Mouse (Mus musculus) lung, postnatal 10 days (tissue): ENCODE data around the gene Ddx10.
A peak's percentile ranks its signal among the peaks of the same experiment; 100 is the strongest.
"Not testable (repeated sequence)": the region's sequence is repeated elsewhere in the genome, so short reads cannot be mapped to it uniquely, and the experiment has no call there.

ENCODE experiments used
- DNase-seq: peaks from one replicate; pipeline ENCODE4 v3.0.0; 2021

Gene Ddx10

DNA sequence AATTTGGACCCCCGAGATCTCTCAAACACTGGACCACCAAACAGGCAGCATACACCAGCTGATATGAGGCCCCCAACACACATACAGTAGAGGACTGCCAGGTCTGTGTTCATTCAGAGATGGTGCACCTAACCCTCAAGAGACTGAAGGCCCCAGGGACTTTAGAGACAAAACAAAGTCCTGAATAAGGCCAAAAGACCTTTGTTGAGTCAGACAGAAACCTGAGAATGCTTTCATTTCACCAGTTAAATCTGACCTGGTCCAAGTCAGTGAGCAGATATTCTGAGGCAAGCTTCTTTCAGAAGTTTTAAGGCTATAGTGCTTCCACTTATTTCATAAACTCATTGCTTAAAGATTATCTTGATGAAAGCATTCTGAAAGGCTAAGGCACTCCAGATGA is 105.4 kb downstream of the Ddx10 start:
- not testable (repeated sequence) for DNase-seq

DNA sequence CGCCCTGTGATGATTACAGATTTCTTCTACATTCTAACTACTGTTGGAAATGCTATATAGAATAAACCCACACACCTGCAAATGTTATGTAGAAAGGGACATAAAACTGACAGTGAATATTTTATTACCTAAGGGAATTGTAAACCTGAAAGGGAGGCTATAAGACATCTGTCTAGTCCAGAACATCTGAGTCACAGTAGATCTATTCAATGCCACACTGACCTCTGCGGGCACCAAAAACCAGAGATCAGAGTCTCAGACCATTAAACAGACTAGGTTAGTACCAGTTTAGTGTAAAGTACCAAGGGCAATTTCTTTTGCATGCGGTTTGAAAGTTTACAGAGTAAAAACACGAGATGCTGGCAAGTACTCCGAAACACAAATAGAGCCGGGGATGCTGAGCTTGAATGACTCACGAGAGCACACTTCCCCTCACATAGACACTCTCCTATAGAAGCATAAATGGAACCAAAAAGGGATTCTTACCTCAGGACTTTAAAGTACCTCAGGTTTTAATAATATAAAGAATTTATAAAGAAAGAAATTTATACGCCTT is 107.2 kb downstream of the Ddx10 start:
- DNase-seq, result no peak

DNA sequence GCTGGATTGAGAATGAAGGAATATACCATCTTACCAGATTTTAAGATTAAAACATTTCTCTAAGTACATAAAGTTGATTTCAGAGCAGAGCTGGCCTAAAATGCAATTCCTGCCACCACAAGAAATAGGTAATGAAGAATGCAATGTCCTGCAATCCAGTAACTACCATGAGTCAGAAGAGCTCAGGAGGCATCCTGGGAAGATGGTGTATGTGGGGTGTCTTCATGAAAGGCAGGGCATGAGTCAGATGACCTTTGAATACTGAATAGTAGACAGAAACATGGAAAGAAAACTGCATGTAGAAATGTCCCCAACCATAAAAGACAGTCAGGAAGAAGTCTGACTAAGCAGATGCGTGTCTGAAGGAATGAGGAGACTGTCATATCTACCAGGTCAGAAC is 115.0 kb downstream of the Ddx10 start:
- no peak for DNase-seq

DNA sequence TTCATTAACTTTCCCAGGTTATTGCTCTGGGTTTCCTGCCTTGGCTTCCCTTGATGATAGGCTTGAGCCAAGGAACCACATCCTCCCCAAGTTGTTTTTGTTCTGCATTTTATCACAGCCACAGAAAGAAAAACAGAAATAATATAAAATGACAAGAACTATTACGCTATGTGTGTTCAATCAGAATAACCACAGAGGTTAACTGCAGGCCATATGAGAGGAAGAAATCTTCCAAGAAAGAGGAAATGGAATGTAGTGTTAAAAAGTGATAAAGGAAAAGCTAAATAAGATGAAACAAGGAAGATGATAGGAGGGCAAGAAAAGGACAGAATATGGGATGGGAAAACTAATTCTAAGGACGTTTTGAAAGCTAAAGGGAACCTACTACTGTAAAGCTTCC is 117.4 kb downstream of the Ddx10 start:
- DNase-seq, result no peak

DNA sequence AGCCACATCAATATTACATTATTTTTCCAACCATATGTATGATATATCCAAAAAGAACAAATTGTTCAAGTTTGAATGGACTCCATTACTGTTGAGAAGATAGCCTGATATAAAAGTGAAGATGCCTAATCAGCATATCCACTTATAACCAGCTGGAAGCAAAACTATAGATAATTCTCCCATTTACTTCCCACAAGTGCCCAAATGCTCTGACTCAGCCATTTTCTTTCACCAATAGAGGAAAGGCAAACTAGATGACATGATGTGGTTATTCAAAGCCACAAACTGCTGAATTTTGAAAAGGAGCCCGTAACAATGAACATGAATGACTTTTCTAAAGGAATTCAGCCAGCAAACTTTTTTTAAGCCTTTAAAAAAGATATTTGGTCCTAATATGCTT is 146.8 kb downstream of the Ddx10 start:
- DNase-seq, result no peak

DNA sequence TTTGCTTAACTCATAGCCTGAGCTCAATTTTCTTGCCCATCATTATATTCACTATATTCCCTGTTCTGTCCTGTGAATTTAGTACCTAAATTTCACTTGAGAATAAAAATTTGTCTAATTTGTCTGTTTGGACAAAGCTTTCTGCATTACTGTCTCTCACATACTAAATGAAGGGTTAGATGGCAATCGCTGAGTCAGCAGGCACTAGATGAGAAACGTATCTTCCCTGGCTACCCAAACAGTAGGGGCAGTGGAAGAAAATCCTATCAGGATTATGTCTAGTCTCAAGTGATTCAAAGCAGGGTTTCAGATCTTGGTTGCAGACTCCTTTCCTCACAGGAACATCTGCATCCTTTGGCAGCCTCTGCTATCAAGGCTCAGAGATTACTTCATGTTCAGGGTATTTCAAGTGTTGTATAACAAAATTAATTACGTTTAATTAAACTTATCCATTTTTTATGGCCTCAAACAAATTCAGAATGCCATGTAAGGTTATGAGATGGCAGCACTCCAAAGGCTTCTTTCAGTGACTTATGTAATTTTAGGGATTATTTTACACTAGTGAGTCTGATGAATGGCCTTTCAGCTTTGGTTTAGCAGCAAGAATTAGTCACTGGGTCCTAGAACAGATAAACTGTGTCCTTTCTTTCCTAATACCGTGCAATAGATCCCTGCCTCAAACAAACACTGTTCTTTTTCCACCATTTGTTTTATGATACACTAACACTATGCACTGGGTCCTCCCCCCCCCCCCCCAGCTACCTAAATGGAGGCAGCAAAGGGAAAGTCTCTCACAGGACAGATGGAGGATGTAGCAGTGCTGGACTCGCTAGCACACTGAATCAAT is 152.3 kb downstream of the Ddx10 start:
- no peak for DNase-seq

DNA sequence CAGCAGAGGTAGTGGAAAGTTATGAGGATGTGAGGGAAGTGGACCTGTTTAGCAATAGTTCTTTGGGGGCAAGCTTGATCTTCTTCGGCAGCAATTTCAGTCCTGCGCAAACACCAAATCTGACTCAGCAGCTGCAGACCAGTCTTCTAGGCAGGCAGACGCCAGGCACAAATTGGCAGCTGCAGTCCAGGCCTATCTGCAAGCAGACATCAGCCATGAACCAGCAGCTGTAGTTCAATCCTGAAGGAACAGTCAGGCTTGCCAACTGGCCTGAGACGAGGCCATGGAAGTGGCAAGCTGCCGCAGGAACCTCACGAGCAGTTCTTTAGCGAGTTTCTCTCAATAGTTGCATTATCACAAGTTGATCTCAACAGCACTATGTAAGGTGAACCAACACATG is 153.3 kb downstream of the Ddx10 start:
- DNase-seq, result peak; percentile 13

DNA sequence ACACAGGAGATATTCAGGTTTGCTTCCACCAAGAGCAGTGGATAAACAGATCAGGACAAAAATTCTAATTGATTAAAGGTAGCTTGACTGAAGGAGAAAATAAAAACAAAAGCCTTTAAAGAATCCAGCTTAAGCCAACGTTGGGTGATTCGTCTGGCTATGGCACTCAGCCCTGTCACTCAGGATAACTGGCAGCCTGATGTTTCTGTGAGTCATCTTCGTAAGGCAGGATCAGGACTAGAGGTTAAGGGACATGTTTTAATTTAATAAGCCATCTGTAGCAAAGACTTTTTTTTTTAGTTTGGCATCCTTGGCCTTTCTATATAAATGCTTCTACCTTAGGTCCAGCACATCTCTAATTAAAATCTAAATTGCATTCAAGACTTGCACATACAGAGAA is 170.2 kb downstream of the Ddx10 start:
- DNase-seq, result no peak

DNA sequence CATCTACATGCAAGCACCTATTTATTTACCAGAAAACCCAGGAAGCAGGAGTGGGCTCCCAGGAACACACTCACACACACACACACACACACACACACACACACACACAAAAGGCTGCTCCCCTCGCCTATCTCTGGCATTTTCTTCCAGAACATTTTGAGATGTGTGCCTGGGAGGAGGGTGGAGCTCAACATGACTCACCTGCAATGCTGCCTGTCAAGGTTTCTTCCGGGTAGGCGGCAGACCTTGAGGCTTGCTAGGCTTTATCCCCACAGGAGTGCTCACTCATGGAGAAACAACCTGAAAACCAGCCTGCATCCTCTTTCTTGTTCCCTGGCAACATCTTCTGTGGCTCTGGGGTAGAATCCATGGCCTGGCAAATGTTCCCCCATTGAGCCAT is 171.9 kb downstream of the Ddx10 start:
- DNase-seq, result no peak

DNA sequence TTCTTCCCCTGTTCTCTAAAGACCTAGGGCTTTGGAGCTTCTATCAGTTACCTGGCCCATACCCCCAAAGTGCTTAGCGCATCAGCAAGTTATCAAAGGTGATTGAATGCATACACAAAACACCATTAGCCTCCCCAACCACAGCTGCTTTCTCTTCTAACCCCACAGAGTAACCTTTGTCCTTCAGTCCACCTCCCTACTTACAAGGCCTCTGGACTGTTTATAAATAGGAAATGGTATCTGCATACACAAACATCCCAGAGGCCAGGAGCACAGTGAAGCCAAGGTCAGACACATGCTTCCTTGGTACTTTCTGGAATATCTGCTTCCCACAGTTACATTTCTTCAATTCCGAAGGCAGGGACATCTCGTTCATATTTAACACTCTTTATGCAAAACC is 173.4 kb downstream of the Ddx10 start:
- no peak for DNase-seq

DNA sequence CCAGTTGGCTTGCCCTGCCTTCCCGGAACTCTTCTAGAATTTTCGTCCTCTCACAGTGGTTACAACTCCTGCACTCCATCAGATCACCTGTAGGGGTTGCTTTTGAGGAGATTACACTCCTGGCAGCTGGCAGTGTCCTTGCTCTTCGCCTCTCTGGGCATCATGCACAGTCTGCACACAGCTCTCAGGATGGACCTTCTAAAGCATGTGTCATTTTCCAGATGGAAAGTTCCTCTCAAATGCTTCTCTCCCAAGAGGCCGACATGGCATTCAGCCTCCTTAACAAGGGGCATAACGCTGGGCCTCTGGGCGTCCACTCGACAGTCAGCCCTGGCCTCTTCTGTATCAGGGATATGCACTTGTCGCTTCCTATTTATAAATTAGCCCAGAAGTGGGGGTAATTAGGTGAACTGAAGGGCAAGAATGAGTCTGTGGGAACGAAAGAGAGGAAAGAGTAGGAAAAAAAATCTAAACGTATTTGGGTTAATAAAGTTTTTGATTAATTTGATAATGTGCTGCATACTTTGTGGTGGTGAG is 174.2 kb downstream of the Ddx10 start:
- DNase-seq, result no peak

DNA sequence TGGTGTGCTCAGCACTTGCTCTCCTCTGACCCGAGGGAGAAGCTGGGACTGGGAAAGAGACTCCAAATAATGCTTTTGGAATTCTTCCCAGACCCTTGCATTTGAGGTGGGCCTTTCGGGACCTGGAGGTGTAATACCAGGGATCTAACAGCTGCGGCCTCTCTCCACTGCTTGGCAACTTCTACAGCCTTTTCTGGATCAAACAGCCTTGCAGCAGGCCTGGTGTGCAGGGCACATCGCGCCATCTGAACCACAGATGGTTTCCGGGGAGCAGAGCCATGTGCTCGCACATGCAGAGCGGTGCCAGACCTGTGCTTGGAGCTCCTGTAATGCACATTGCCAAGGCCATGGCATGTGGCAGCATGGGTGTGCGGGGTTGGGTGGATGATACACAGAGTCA is 175.8 kb downstream of the Ddx10 start:
- no peak for DNase-seq

DNA sequence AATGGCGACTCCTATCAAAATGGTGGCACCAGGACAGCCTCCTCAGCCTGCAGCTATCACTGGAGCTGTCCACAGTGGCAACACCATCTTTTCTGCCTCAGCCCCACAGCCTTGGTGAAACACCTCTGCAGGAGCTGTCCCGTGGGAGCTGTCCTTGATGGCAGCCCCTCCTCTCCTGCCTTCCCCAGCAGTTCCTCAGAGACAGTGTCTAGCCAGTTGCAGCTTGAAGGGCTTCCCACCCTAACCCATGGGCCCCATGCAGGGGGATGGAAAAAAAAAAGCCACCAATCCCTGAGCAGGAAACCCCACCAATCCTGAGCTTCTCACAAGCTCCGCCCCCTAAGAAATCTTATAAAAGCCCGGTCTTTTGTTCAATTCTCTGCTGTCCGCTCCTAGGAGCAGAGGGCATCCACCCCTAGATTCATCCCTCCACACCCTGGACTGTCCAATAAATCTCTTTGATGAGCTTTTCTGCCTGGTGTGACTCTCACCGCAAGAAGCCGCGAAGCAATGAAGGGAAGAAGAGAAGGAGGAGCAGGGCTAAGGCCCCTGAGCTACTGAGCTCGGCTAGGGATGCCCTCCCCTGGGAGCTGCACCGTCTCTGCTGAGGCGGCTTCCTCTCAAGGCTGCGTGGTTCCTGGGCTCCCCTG is 176.9 kb downstream of the Ddx10 start:
- DNase-seq, result no peak

DNA sequence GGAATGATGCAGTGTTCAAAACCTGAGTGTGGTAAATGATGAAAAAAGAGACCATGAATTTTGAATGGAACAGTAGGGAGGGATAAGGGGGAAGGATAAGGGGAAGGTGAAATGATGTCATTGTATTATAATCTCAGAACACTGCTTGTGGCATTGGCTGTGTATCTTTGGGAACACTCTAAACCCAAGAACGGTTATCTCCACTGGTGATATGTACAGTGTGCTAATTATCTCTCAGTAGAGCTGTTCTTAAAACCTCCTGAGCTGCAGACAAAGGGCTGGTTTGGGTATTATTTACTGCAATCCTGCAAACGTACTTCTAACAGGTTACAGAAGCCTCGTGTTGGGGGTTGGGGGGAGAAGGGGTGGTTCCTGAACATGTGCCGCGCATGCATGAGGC is 179.7 kb downstream of the Ddx10 start:
- no peak for DNase-seq

DNA sequence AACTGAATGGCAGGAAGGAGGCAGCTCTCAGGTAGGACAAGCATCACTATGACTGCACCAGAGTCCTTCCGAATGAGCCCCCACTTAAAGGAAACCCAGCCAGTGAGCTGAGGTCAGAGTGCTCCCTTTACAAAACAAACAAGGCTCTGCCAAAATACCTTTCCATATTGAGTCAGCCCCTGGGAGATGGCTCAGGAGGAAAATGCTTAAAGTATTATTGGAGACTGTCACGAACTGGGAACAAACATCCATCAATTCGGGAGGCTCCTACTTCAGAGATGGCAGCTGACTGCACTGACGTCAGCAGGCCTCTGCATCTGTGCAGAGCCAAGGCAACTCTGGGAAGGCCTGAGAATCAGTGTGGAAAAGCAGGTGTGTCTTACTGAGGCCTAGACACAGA is 181.4 kb downstream of the Ddx10 start:
- DNase-seq, result no peak

DNA sequence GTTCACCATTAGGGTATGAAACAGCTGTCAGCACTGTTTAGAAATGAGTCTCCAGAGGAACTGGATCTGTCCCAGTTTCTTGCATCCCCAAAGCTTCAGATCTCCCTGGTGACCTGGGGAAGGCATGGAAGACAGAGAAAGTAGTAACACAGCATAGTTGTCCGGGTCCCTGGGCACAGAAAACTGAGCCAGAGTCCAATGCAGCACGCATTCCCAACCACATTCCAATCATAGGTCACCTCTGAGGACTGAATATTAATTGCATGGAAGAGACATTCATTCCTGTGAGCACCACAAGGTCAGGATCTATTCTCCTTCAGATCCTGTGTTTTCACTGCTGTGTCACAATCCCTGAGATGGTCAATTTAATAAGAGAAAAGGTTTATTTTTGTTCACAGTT is 182.8 kb downstream of the Ddx10 start:
- no peak for DNase-seq

DNA sequence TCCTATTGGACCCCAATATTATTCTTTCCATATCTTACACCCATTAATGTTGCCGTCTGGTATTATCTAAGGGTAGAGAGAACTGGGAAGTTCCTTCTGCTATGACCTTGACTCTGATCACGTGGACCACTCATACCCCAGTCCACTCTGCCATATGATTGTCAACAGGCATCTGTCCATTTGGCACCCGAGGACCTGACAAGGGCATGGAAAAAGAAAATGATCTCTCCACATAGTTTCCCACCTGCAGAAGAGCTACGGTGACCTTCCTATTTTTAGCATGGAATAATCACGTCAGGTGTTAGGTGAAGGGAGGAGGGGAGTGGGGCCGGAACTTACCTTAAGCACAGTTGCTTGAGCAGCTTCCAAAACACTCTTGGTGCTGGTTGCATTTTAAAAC is 183.3 kb downstream of the Ddx10 start:
- no peak for DNase-seq

DNA sequence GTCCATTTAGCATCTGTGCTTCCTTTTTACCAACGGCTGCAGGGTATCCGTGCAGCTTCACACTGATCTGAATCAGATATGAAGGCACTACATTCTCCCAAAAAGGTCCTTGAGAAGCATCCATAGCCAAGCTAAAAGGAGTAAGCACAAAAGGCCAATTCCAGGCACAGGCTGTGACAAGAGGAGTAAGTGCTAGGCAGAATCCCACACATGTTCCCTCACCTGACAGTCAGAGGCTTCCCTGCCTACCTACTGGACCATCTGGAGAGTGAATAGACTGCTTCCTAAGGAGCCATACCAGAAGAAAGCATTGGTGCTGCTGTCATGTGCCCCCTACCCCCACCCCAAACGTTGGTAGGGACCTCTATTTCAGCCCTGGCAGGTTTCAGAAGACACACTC is 192.5 kb downstream of the Ddx10 start:
- DNase-seq, result no peak
